Mouse (Mus musculus): ENCODE results near the gene Chrna10. TPM values are rescaled to one million over a fixed set of nuclear protein-coding genes. Genes with fewer than 3 reads are reported as not detected.

The Chrna10 gene
- total RNA-seq, 2 experiments from 2014 or later, result 0.15 to 0.54 TPM

- DNase-seq (ENCODE audit: low spot score in 2 of 2), result no peak
- Histone ChIP-seq H3K4me3 (no peak overlapping the region), H3K27ac (no peak overlapping the region)
- no peak for TF ChIP-seq CTCF (conservative IDR thresholded peaks at IDR 0.05)
Measured at GRCm38 (mm10) chr7:102102696-102103095, 13.9 kb downstream of the Chrna10 start.

- no peak overlapping the region for H3K4me3 ChIP-seq
- DNase-seq (ENCODE audit: low spot score in 2 of 2), result no peak
- TF ChIP-seq CTCF (conservative IDR thresholded peaks at IDR 0.05), result no peak
- no peak overlapping the region for H3K27ac ChIP-seq
Measured at GRCm38 (mm10) chr7:102102241-102102640, 14.4 kb downstream of the Chrna10 start.

DNA sequence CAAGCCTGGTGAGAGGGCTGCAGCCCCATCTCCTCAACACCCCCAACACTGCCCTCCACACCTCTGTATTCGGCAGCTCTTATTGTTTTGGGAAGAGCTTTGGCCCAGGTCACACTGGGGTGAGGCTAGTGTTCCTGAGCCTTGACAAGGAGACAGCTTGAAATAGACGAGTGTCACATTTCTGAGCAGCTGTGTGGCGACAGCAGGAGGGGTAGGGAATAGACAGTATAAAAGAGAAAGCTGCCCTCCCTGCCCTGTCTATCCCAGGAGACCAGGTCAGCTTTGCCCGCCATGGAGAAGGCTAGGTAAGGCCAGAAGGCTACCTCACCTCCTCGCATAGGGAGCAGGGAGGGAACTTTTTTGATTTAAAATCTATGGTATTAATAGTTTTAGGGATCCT lies 15.1 kb downstream of the Chrna10 start, which contains the start of gene Art1:
Art1 (plus strand) TSS at position 257 of the 400 bp plus-strand sequence.
- DNase-seq (ENCODE audit: low spot score in 2 of 2), result no peak
- no peak for TF ChIP-seq CTCF (conservative IDR thresholded peaks at IDR 0.05)
- H3K4me3 ChIP-seq, result no peak within 1 kb of the TSS
- H3K27ac ChIP-seq, result no peak within 1 kb of the TSS

GRCm38 (mm10) chr7:102100868-102101267 lies 15.8 kb downstream of the Chrna10 start:
- no peak for DNase-seq (ENCODE audit: low spot score in 2 of 2)
- Histone ChIP-seq H3K27ac (no peak overlapping the region), H3K4me3 (no peak overlapping the region)
- TF ChIP-seq CTCF (conservative IDR thresholded peaks at IDR 0.05), result no peak

DNA sequence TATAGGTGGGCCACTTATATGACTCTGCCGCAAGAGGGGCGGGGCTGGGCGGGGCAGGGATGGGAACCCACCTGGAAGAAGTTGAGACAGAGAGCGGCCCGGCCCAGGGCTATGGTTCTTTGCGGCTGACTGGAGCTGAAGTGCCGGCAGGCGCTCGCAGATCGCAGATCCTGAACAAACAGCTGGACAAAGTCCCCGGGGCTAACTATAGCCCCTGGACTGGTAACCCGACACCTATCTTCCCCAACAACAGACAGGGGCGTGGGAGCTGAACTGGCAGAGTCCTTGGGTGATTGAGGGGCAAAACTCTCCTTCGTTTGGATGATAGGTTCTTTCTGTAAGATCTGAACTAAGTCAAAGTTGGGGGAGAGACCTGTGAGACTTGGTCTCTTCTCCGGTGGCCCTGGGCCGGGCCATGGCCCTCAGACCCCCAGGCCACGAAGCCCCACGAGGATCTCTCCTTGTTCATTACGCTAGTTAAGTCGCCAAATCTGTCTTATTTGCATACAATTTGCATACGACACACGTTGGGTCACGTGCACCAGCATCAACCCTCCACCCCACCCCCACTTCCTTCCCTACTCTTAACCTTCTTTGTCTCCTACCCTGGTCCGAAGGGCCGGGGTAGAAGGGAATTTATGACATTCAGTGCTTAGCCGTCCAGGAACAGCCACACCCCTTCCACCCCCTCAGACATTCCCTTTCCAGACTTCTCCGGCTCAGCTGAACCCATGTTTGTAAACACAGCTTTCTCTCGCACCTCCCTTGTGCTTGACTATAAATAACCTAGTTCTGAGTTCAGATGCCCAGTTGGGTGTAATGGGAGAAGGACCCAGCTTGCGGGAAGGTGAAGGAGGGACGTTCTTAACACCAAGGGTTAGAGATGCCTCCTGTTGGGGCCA lies 16.6 kb downstream of the Chrna10 start:
- H3K27ac ChIP-seq, result no peak overlapping the region
- DNase-seq (ENCODE audit: low spot score in 2 of 2), result no peak
- no peak for TF ChIP-seq CTCF (conservative IDR thresholded peaks at IDR 0.05)
- peak overlapping the region; percentile 17; the same call in 1 of the 2 replicates for H3K4me3 ChIP-seq

DNA sequence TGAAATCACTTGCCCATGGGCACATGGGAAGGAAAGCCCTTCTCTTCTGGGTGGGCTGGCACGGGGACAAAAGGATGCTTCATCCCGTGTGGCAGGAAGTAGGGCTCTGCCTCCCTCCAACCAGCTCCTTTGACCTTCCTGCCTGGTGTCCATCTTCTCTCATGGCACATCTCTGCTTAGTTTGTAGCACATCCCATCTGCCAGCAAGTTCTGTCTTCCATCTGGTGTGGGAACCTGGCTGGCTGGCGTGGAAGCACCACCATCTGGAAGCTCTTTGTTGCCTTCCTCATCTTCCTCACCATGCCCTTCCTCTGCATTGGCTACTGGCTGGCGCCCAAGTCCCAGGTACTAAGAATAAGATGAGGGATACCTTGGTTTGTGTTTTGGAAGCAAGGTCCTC lies 29.3 kb downstream of the Chrna10 start:
- H3K4me3 ChIP-seq, result no peak overlapping the region
- peak in 1 of 2 experiments; percentile 22 for DNase-seq (ENCODE audit: low spot score in 2 of 2)
- H3K27ac ChIP-seq, result no peak overlapping the region
- TF ChIP-seq CTCF (conservative IDR thresholded peaks at IDR 0.05), result no peak

- no peak for DNase-seq (ENCODE audit: low spot score in 2 of 2)
- H3K27ac ChIP-seq, result no peak overlapping the region
- no peak overlapping the region for H3K4me3 ChIP-seq
- TF ChIP-seq CTCF (conservative IDR thresholded peaks at IDR 0.05), result no peak
Measured at GRCm38 (mm10) chr7:102084041-102084696, 32.5 kb downstream of the Chrna10 start.

DNA sequence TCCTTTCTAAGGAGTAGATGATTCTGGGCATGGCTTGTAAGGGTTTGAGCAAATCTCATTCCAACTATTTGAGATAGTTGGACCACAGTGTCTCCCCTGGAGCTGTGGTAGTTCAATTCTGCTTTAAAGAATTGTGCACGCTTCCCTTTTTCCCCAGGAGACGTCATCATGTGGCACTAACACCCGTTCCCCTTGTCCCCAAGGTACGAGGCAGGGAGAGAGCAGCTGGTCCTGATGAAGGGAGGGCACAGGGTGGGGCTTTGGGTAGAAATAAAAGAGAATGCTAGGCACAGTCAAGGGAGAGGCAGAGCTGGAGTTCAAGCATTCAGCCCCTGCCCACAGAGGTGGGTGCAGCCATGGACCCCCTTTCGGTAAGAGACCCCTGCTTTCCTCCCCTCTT lies 33.8 kb downstream of the Chrna10 start, which contains the start of gene Trpc2:
Trpc2 (plus strand) TSS at position 301 of the 400 bp plus-strand sequence.
- Histone ChIP-seq H3K27ac (no peak within 1 kb of the TSS), H3K4me3 (no peak within 1 kb of the TSS)
- no peak for DNase-seq (ENCODE audit: low spot score in 2 of 2)
- no peak for TF ChIP-seq CTCF (conservative IDR thresholded peaks at IDR 0.05)

- DNase-seq (ENCODE audit: low spot score in 2 of 2), result no peak
- TF ChIP-seq CTCF (conservative IDR thresholded peaks at IDR 0.05), result no peak
- Histone ChIP-seq H3K4me3 (no peak overlapping the region), H3K27ac (no peak overlapping the region)
Measured at GRCm38 (mm10) chr7:102081784-102082183, 34.8 kb downstream of the Chrna10 start.

GRCm38 (mm10) chr7:102080311-102080710 lies 36.3 kb downstream of the Chrna10 start:
- no peak for DNase-seq (ENCODE audit: low spot score in 2 of 2)
- Histone ChIP-seq H3K27ac (no peak overlapping the region), H3K4me3 (no peak overlapping the region)
- TF ChIP-seq CTCF (conservative IDR thresholded peaks at IDR 0.05), result no peak

DNA sequence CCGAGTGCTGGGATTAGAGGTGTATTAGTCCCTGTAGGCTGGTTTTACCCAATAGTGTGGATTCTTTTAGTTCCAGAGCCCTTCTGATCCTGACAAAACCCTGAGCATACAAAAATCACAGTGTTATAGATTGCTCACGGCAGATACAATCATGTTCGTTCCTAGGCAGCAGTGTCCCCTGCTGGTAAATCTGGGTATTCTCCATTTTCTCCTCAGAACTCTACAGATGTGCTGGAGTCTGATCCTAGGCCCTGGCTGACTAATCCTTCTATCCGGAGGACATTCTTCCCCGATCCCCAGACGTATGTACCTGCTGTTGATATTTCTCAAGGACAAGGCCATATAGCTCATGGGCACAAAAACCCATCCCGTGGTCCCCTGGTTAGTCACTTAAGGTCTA lies 38.1 kb downstream of the Chrna10 start:
- TF ChIP-seq CTCF (conservative IDR thresholded peaks at IDR 0.05), result peak; percentile 88
- peak in 1 of 2 experiments; percentile 54 for DNase-seq (ENCODE audit: low spot score in 2 of 2)
- H3K27ac ChIP-seq, result no peak overlapping the region
- H3K4me3 ChIP-seq, result no peak overlapping the region

GRCm38 (mm10) chr7:102076714-102077296 lies 39.8 kb downstream of the Chrna10 start:
- DNase-seq (ENCODE audit: low spot score in 2 of 2), result no peak
- TF ChIP-seq CTCF (conservative IDR thresholded peaks at IDR 0.05), result peak; percentile 80
- Histone ChIP-seq H3K27ac (no peak overlapping the region), H3K4me3 (no peak overlapping the region)

DNA sequence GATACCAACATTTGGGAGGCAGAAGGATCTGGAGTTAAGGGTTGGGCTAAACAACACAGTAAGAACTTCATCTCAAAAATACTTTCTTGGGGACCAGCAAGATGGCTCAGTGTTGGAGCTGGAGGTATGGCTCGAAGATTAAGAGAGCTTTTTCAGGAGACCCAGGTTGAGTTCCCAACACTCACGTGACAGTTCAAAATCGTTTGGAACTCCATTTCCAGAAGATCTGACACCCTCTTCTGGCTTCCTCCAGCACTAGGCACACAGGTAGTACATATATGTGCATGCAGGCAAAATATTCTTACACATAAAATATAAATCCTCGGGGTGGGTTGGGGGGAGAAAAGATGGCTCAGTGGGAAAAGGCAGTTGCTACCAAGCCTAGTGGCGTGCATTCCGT lies 50.3 kb downstream of the Chrna10 start:
- Histone ChIP-seq H3K27ac (no peak overlapping the region), H3K4me3 (peak overlapping the region; percentile 91)
- no peak for DNase-seq (ENCODE audit: low spot score in 2 of 2)
- TF ChIP-seq CTCF (conservative IDR thresholded peaks at IDR 0.05), result no peak

Data from layer of hippocampus, adult 2 months (tissue).